Mouse (Mus musculus): Measurements from ENCODE around the gene Adamts12. TPM values are rescaled to one million over a fixed set of nuclear protein-coding genes. Genes with fewer than 3 reads are reported as not detected.

Gene Adamts12
- polyA plus RNA-seq, 1 experiment from 2014 or later = 5.5 TPM

GRCm38 (mm10) chr15:11246402-11246801 lies 181.8 kb downstream of the Adamts12 start:
- H3K9me3 ChIP-seq (ENCODE audit: control insufficient read depth, low read depth, low read length) = no peaks in the 10 kb centered on the region
- H3K27ac ChIP-seq (ENCODE audit: low read length) = no peak overlapping the region
- no peaks in the 10 kb centered on the region for H3K4me1 ChIP-seq (ENCODE audit: control insufficient read depth, insufficient read depth, low read length)
- no peak overlapping the region for H3K4me2 ChIP-seq (replicated peaks; ENCODE audit: low read depth, low read length)
- no peak overlapping the region for H3K9ac ChIP-seq (replicated peaks; ENCODE audit: low read depth, low read length)
- 86% methylated on average over 1 of the region's 1 CpGs for WGBS
- no peak overlapping the region for H3K4me3 ChIP-seq (ENCODE audit: low read depth, low read length)
- H3K36me3 ChIP-seq (ENCODE audit: control insufficient read depth, insufficient read depth, low read length) = no peaks in the 10 kb centered on the region
- no peaks in the 10 kb centered on the region for H3K27me3 ChIP-seq (ENCODE audit: control insufficient read depth, insufficient read depth, low read length)
- no peak for ATAC-seq (ENCODE audit: insufficient number of reproducible peaks, insufficient read depth, low FRiP score, low read depth)

- no peak overlapping the region for H3K9ac ChIP-seq (replicated peaks; ENCODE audit: low read depth, low read length)
- H3K27ac ChIP-seq (ENCODE audit: low read length) = no peak overlapping the region
- no peak overlapping the region for H3K4me2 ChIP-seq (replicated peaks; ENCODE audit: low read depth, low read length)
- ATAC-seq (ENCODE audit: insufficient number of reproducible peaks, insufficient read depth, low FRiP score, low read depth) = no peak
- H3K27me3 ChIP-seq (ENCODE audit: control insufficient read depth, insufficient read depth, low read length) = no peaks in the 10 kb centered on the region
- H3K36me3 ChIP-seq (ENCODE audit: control insufficient read depth, insufficient read depth, low read length) = no peaks in the 10 kb centered on the region
- H3K4me1 ChIP-seq (ENCODE audit: control insufficient read depth, insufficient read depth, low read length) = no peaks in the 10 kb centered on the region
- no peak overlapping the region for H3K4me3 ChIP-seq (ENCODE audit: low read depth, low read length)
- WGBS = 79% methylated on average over 6 of the region's 6 CpGs
- no peaks in the 10 kb centered on the region for H3K9me3 ChIP-seq (ENCODE audit: control insufficient read depth, low read depth, low read length)
Measured at GRCm38 (mm10) chr15:11279273-11280080, 214.9 kb downstream of the Adamts12 start.

- H3K4me2 ChIP-seq (replicated peaks; ENCODE audit: low read depth, low read length) = no peak overlapping the region
- H3K36me3 ChIP-seq (ENCODE audit: control insufficient read depth, insufficient read depth, low read length) = no peaks in the 10 kb centered on the region
- no peak overlapping the region for H3K4me3 ChIP-seq (ENCODE audit: low read depth, low read length)
- H3K9ac ChIP-seq (replicated peaks; ENCODE audit: low read depth, low read length) = no peak overlapping the region
- H3K4me1 ChIP-seq (ENCODE audit: control insufficient read depth, insufficient read depth, low read length) = no peaks in the 10 kb centered on the region
- no peaks in the 10 kb centered on the region for H3K27me3 ChIP-seq (ENCODE audit: control insufficient read depth, insufficient read depth, low read length)
- 44% methylated on average over 6 of the region's 6 CpGs for WGBS
- H3K9me3 ChIP-seq (ENCODE audit: control insufficient read depth, low read depth, low read length) = no peaks in the 10 kb centered on the region
- H3K27ac ChIP-seq (ENCODE audit: low read length) = no peak overlapping the region
- ATAC-seq (ENCODE audit: insufficient number of reproducible peaks, insufficient read depth, low FRiP score, low read depth) = no peak
Measured at GRCm38 (mm10) chr15:11280689-11281264, 216.2 kb downstream of the Adamts12 start.

GRCm38 (mm10) chr15:11283171-11283570 lies 218.6 kb downstream of the Adamts12 start:
- Histone ChIP-seq H3K4me2 (replicated peaks; ENCODE audit: low read depth, low read length) (no peak overlapping the region), H3K9ac (replicated peaks; ENCODE audit: low read depth, low read length) (no peak overlapping the region), H3K27me3 (ENCODE audit: control insufficient read depth, insufficient read depth, low read length) (no peaks in the 10 kb centered on the region), H3K4me1 (ENCODE audit: control insufficient read depth, insufficient read depth, low read length) (no peaks in the 10 kb centered on the region), H3K4me3 (ENCODE audit: low read depth, low read length) (no peak overlapping the region), H3K9me3 (ENCODE audit: control insufficient read depth, low read depth, low read length) (no peaks in the 10 kb centered on the region), H3K36me3 (ENCODE audit: control insufficient read depth, insufficient read depth, low read length) (no peaks in the 10 kb centered on the region), H3K27ac (ENCODE audit: low read length) (no peak overlapping the region)
- no peak for ATAC-seq (ENCODE audit: insufficient number of reproducible peaks, insufficient read depth, low FRiP score, low read depth)

- Histone ChIP-seq H3K4me2 (replicated peaks; ENCODE audit: low read depth, low read length) (no peak overlapping the region), H3K4me1 (ENCODE audit: control insufficient read depth, insufficient read depth, low read length) (no peaks in the 10 kb centered on the region), H3K36me3 (ENCODE audit: control insufficient read depth, insufficient read depth, low read length) (no peaks in the 10 kb centered on the region), H3K27me3 (ENCODE audit: control insufficient read depth, insufficient read depth, low read length) (no peaks in the 10 kb centered on the region), H3K4me3 (ENCODE audit: low read depth, low read length) (no peak overlapping the region), H3K9ac (replicated peaks; ENCODE audit: low read depth, low read length) (no peak overlapping the region), H3K9me3 (ENCODE audit: control insufficient read depth, low read depth, low read length) (no peaks in the 10 kb centered on the region), H3K27ac (ENCODE audit: low read length) (no peak overlapping the region)
- no peak for ATAC-seq (ENCODE audit: insufficient number of reproducible peaks, insufficient read depth, low FRiP score, low read depth)
- WGBS = 90% methylated on average over 3 of the region's 3 CpGs
Measured at GRCm38 (mm10) chr15:11287780-11288179, 223.2 kb downstream of the Adamts12 start.

- WGBS = 84% methylated on average over 5 of the region's 5 CpGs
- Histone ChIP-seq H3K27me3 (ENCODE audit: control insufficient read depth, insufficient read depth, low read length) (no peaks in the 10 kb centered on the region), H3K9ac (replicated peaks; ENCODE audit: low read depth, low read length) (no peak overlapping the region), H3K9me3 (ENCODE audit: control insufficient read depth, low read depth, low read length) (no peaks in the 10 kb centered on the region), H3K4me2 (replicated peaks; ENCODE audit: low read depth, low read length) (no peak overlapping the region), H3K36me3 (ENCODE audit: control insufficient read depth, insufficient read depth, low read length) (no peaks in the 10 kb centered on the region), H3K4me1 (ENCODE audit: control insufficient read depth, insufficient read depth, low read length) (no peaks in the 10 kb centered on the region), H3K27ac (ENCODE audit: low read length) (no peak overlapping the region), H3K4me3 (ENCODE audit: low read depth, low read length) (no peak overlapping the region)
- ATAC-seq (ENCODE audit: insufficient number of reproducible peaks, insufficient read depth, low FRiP score, low read depth) = no peak
Measured at GRCm38 (mm10) chr15:11292246-11292645, 227.7 kb downstream of the Adamts12 start.

GRCm38 (mm10) chr15:11295016-11295415 lies 230.4 kb downstream of the Adamts12 start:
- Histone ChIP-seq H3K27me3 (ENCODE audit: control insufficient read depth, insufficient read depth, low read length) (no peaks in the 10 kb centered on the region), H3K4me2 (replicated peaks; ENCODE audit: low read depth, low read length) (no peak overlapping the region), H3K9me3 (ENCODE audit: control insufficient read depth, low read depth, low read length) (no peaks in the 10 kb centered on the region), H3K36me3 (ENCODE audit: control insufficient read depth, insufficient read depth, low read length) (no peaks in the 10 kb centered on the region), H3K27ac (ENCODE audit: low read length) (no peak overlapping the region), H3K9ac (replicated peaks; ENCODE audit: low read depth, low read length) (no peak overlapping the region), H3K4me1 (ENCODE audit: control insufficient read depth, insufficient read depth, low read length) (no peaks in the 10 kb centered on the region), H3K4me3 (ENCODE audit: low read depth, low read length) (no peak overlapping the region)
- ATAC-seq (ENCODE audit: insufficient number of reproducible peaks, insufficient read depth, low FRiP score, low read depth) = no peak
- WGBS = 44% methylated on average over 6 of the region's 6 CpGs

GRCm38 (mm10) chr15:11297960-11298359 lies 233.4 kb downstream of the Adamts12 start:
- WGBS = 88% methylated on average over 4 of the region's 4 CpGs
- H3K4me2 ChIP-seq (replicated peaks; ENCODE audit: low read depth, low read length) = no peak overlapping the region
- H3K9ac ChIP-seq (replicated peaks; ENCODE audit: low read depth, low read length) = no peak overlapping the region
- no peaks in the 10 kb centered on the region for H3K36me3 ChIP-seq (ENCODE audit: control insufficient read depth, insufficient read depth, low read length)
- ATAC-seq (ENCODE audit: insufficient number of reproducible peaks, insufficient read depth, low FRiP score, low read depth) = no peak
- no peak overlapping the region for H3K4me3 ChIP-seq (ENCODE audit: low read depth, low read length)
- H3K27me3 ChIP-seq (ENCODE audit: control insufficient read depth, insufficient read depth, low read length) = no peaks in the 10 kb centered on the region
- no peaks in the 10 kb centered on the region for H3K9me3 ChIP-seq (ENCODE audit: control insufficient read depth, low read depth, low read length)
- no peaks in the 10 kb centered on the region for H3K4me1 ChIP-seq (ENCODE audit: control insufficient read depth, insufficient read depth, low read length)
- no peak overlapping the region for H3K27ac ChIP-seq (ENCODE audit: low read length)
